Mouse (Mus musculus): ENCODE results near the gene Nfatc4. TPM values are rescaled to one million over a fixed set of nuclear protein-coding genes. Genes with fewer than 3 reads are reported as not detected.
A peak's percentile ranks its signal among the peaks of the same experiment; 100 is the strongest.

Nfatc4 gene
- polyA plus RNA-seq, 1 experiment from 2014 or later: 21.1 TPM

DNA sequence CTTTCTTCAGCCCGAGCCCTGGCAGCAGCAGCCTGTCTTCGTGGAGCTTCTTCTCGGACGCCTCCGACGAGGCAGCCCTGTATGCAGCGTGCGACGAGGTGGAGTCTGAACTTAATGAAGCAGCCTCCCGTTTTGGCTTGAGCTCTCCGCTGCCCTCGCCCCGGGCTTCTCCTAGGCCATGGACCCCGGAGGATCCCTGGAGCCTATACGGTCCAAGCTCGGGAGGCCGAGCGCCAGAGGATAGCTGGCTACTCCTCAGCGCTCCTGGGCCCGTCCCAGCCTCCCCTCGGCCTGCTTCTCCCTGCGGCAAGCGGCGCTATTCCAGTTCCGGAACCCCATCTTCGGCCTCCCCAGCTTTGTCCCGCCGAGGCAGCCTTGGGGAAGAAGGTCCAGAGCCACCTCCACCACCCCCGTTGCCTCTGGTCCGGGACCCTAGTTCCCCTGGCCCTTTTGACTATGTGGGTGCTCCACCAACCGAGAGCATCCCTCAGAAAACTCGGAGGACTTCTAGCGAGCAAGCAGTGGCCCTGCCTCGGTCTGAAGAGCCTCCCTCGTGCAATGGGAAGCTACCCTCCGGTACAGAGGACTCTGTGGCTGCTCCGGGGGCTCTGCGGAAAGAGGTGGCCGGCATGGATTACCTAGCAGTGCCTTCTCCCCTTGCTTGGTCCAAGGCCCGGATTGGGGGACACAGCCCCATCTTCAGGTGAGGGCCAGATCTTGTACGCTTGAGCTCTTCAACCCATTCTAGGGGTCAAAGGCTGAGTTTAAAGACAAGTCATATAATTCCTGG, 3.8 kb downstream of the Nfatc4 start:
- WGBS: 30% methylated on average over 41 of the region's 41 CpGs
- Histone ChIP-seq H3K36me3 (ENCODE audit: control insufficient read depth, insufficient read depth, low read length) (no peaks in the 10 kb centered on the region), H3K27me3 (replicated peaks; ENCODE audit: control insufficient read depth, insufficient read depth, low read length) (peaks cover 9% of the 10 kb centered on the region; the same call in 1 of the 2 replicates), H3K4me3 (ENCODE audit: low read length) (peak overlapping the region; percentile 67), H3K9ac (ENCODE audit: low read depth, low read length) (peak overlapping the region; percentile 83), H3K27ac (ENCODE audit: low read length) (no peak overlapping the region; the same call in 1 of the 2 replicates), H3K4me2 (ENCODE audit: low read depth, low read length) (peak overlapping the region; percentile 95), H3K4me1 (ENCODE audit: control insufficient read depth, insufficient read depth, low read length) (peaks cover 26% of the 10 kb centered on the region), H3K9me3 (ENCODE audit: control insufficient read depth, low read length) (no peaks in the 10 kb centered on the region)
- ATAC-seq: no peak

DNA sequence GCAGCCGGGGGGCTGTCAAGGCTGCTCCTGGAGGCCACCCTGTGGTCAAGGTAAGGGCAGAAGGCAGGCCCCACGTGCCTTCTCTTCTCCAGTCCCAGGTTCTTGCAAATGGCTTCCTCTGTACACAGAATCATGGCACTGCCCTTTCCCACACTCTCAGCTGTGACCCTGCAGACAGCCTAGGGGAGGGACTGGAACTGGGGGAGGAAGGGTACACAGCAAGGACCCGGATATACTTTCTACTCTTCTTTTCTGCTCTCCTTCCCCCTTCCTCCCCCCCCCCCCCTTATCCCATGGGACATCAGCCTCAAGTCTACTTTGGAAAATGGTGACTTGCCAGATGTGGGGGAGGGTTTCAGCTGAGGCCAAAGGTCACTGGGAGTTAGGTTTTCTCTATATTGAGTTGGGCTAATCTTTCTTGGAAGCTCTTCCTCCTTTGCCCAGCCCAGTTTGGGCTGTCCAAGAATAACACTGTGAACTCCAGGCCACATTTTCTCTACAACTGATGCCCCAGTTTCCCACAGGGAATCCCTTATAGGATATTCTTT, 5.8 kb downstream of the Nfatc4 start:
- no peaks in the 10 kb centered on the region for H3K36me3 ChIP-seq (ENCODE audit: control insufficient read depth, insufficient read depth, low read length)
- H3K4me2 ChIP-seq (ENCODE audit: low read depth, low read length): no peak overlapping the region
- no peaks in the 10 kb centered on the region for H3K9me3 ChIP-seq (ENCODE audit: control insufficient read depth, low read length)
- ATAC-seq: no peak
- WGBS: 46% methylated on average over 3 of the region's 3 CpGs
- peaks cover 9% of the 10 kb centered on the region; the same call in 1 of the 2 replicates for H3K27me3 ChIP-seq (replicated peaks; ENCODE audit: control insufficient read depth, insufficient read depth, low read length)
- H3K4me1 ChIP-seq (ENCODE audit: control insufficient read depth, insufficient read depth, low read length): peaks cover 24% of the 10 kb centered on the region
- H3K4me3 ChIP-seq (ENCODE audit: low read length): no peak overlapping the region
- no peak overlapping the region for H3K27ac ChIP-seq (ENCODE audit: low read length)
- no peak overlapping the region for H3K9ac ChIP-seq (ENCODE audit: low read depth, low read length)

DNA sequence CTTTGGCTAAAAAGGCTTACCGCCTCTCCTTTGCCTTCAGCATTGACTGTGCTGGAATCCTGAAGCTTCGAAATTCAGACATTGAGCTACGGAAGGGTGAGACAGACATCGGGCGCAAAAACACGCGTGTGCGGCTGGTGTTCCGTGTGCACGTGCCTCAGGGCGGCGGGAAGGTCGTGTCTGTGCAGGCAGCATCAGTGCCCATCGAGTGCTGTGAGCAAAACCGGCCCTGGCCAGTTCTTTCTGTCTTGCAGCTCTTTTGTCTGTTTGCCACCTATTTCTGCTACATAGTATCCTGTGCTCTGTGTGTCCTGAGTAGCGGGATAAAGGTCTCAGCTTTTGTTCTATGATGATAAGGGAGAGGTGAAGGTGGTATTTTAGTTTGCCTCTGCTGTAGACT, 6.9 kb downstream of the Nfatc4 start:
- WGBS: 90% methylated on average over 16 of the region's 16 CpGs
- H3K36me3 ChIP-seq (ENCODE audit: control insufficient read depth, insufficient read depth, low read length): no peaks in the 10 kb centered on the region
- H3K4me2 ChIP-seq (ENCODE audit: low read depth, low read length): no peak overlapping the region
- no peak for ATAC-seq
- no peaks in the 10 kb centered on the region for H3K9me3 ChIP-seq (ENCODE audit: control insufficient read depth, low read length)
- H3K27ac ChIP-seq (ENCODE audit: low read length): no peak overlapping the region
- H3K27me3 ChIP-seq (replicated peaks; ENCODE audit: control insufficient read depth, insufficient read depth, low read length): peaks cover 9% of the 10 kb centered on the region; the same call in 1 of the 2 replicates
- peaks cover 23% of the 10 kb centered on the region for H3K4me1 ChIP-seq (ENCODE audit: control insufficient read depth, insufficient read depth, low read length)
- no peak overlapping the region for H3K9ac ChIP-seq (ENCODE audit: low read depth, low read length)
- no peak overlapping the region for H3K4me3 ChIP-seq (ENCODE audit: low read length)

DNA sequence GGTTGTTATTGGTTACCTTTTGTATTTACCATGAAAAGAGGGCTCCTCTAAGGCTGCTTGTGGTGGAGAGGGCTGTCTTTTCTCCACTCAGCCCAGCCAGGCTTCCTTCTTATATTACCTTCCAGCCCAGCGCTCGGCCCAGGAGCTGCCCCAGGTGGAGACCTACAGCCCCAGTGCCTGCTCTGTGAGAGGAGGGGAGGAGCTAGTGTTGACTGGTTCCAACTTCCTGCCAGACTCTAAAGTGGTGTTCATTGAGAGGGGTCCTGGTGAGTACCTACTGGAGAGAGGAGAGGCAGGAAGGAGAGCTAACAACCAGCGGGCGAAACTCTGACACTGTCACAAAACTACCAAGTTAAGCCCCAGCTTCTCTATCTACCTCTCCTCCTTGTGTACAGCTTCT, 7.4 kb downstream of the Nfatc4 start:
- Histone ChIP-seq H3K9ac (ENCODE audit: low read depth, low read length) (no peak overlapping the region), H3K4me1 (ENCODE audit: control insufficient read depth, insufficient read depth, low read length) (peaks cover 20% of the 10 kb centered on the region), H3K4me2 (ENCODE audit: low read depth, low read length) (no peak overlapping the region), H3K36me3 (ENCODE audit: control insufficient read depth, insufficient read depth, low read length) (no peaks in the 10 kb centered on the region), H3K4me3 (ENCODE audit: low read length) (no peak overlapping the region), H3K27ac (ENCODE audit: low read length) (no peak overlapping the region), H3K9me3 (ENCODE audit: control insufficient read depth, low read length) (no peaks in the 10 kb centered on the region), H3K27me3 (replicated peaks; ENCODE audit: control insufficient read depth, insufficient read depth, low read length) (0 out of 2 replicates have a peak, but pooled peaks cover 7% of the 10 kb centered on the region)
- WGBS: 71% methylated on average over 4 of the region's 4 CpGs
- no peak for ATAC-seq

DNA sequence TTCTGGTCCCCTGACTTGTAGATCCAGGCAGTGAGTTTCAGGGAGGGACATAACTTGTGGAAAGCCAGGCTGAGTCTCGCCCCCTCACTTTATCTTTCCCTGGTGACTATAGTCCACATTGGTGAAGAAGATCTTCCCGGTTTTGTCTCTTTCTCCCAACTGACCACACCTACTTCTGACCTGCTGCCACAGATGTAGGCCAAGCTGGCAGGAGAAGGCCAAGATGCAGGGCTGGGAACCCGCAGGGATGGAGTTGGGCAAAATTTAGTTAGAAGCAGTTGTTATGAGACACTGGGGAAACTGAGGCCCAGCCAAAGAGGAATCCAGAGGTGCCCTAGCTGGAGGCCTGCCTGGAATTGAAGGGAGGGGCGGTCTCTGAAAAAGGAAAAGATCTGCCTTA, 10.2 kb downstream of the Nfatc4 start:
- Histone ChIP-seq H3K4me2 (ENCODE audit: low read depth, low read length) (no peak overlapping the region), H3K36me3 (ENCODE audit: control insufficient read depth, insufficient read depth, low read length) (no peaks in the 10 kb centered on the region), H3K9ac (ENCODE audit: low read depth, low read length) (no peak overlapping the region), H3K27ac (ENCODE audit: low read length) (no peak overlapping the region), H3K4me1 (ENCODE audit: control insufficient read depth, insufficient read depth, low read length) (peaks cover 9% of the 10 kb centered on the region), H3K9me3 (ENCODE audit: control insufficient read depth, low read length) (no peaks in the 10 kb centered on the region), H3K4me3 (ENCODE audit: low read length) (no peak overlapping the region), H3K27me3 (replicated peaks; ENCODE audit: control insufficient read depth, insufficient read depth, low read length) (no peaks in the 10 kb centered on the region)
- WGBS: 78% methylated on average over 4 of the region's 4 CpGs
- no peak for ATAC-seq

DNA sequence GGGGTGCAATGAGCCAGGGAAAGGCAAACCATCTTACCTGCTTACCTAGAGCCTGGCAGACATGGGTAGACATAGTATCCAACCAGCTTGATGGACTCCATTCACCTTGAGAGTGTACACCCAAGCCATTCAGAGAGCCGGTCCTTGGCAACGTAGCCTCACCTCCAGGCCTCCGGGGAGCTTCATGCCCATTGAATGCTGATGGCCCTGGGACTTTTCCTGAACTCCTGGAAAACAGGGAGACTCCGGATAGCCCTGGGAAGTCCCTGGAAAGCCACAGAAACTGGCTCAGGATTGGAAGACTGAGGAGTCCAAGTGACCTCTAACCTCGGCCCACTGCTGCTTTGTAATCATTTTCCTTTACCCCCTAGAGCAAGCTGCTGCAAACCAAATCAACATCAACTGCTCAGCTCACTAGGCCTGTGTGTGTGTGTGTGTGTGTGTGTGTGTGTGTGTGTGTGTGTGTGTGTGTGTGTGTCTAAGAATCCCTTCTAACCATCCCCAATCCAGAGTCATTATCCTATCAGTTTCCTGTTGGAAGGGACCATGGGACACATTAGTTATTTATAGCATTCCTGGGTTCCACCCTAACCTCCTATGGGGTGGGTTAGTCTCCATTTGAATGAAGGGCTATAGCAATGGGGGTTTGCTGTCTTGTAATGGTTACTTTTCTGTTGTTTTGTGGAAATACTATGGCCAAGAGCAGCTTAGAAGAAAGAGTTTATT, 12.0 kb downstream of the Nfatc4 start:
- Histone ChIP-seq H3K9ac (ENCODE audit: low read depth, low read length) (no peak overlapping the region), H3K4me1 (ENCODE audit: control insufficient read depth, insufficient read depth, low read length) (no peaks in the 10 kb centered on the region), H3K4me2 (ENCODE audit: low read depth, low read length) (no peak overlapping the region), H3K27ac (ENCODE audit: low read length) (no peak overlapping the region), H3K9me3 (ENCODE audit: control insufficient read depth, low read length) (no peaks in the 10 kb centered on the region), H3K4me3 (ENCODE audit: low read length) (no peak overlapping the region), H3K27me3 (replicated peaks; ENCODE audit: control insufficient read depth, insufficient read depth, low read length) (no peaks in the 10 kb centered on the region), H3K36me3 (ENCODE audit: control insufficient read depth, insufficient read depth, low read length) (no peaks in the 10 kb centered on the region)
- 80% methylated on average over 5 of the region's 5 CpGs for WGBS
- ATAC-seq: no peak

DNA sequence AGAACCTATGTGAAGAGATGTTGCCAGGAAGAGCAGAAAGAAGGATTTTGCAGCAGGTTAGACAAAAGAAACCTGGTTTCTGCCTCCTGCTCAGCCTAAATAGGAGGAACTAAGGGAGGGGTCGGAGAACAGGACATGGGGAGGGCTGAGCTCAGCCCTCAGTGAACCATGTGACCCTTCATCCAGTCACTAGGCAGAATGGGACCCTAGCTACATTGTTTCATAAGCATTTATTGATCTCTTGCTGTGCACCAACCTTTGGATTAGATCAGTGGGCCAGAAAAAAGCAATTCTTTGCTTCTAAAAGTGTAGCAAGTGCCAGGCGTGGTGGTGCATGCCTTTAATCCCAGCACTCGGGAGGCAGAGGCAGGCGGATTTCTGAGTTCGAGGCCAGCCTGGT, 15.4 kb downstream of the Nfatc4 start:
- no peaks in the 10 kb centered on the region for H3K27me3 ChIP-seq (replicated peaks; ENCODE audit: control insufficient read depth, insufficient read depth, low read length)
- H3K4me1 ChIP-seq (ENCODE audit: control insufficient read depth, insufficient read depth, low read length): no peaks in the 10 kb centered on the region
- H3K27ac ChIP-seq (ENCODE audit: low read length): no peak overlapping the region
- 82% methylated on average over 5 of the region's 5 CpGs for WGBS
- no peak overlapping the region for H3K4me3 ChIP-seq (ENCODE audit: low read length)
- ATAC-seq: no peak
- no peaks in the 10 kb centered on the region for H3K9me3 ChIP-seq (ENCODE audit: control insufficient read depth, low read length)
- no peak overlapping the region for H3K4me2 ChIP-seq (ENCODE audit: low read depth, low read length)
- no peak overlapping the region for H3K9ac ChIP-seq (ENCODE audit: low read depth, low read length)
- no peaks in the 10 kb centered on the region for H3K36me3 ChIP-seq (ENCODE audit: control insufficient read depth, insufficient read depth, low read length)

DNA sequence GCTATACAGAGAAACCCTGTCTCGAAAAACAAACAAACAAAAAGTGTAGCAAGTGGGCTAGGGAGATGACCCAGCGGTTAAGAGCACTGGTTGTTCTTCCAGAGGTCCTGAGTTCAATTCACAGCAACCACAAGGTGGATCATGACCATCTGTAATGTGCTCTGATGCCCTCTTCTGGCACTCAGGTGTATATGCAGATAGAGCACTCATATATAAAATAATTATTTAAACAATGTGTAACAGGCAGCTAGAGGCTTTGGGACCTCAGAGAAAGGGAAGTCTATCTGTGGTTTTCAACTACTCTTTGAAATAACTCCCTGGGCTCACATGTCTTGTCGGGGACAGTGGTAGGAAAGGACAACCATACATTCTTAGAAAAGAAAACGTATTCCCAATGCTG, 15.8 kb downstream of the Nfatc4 start:
- H3K4me2 ChIP-seq (ENCODE audit: low read depth, low read length): no peak overlapping the region
- H3K4me3 ChIP-seq (ENCODE audit: low read length): no peak overlapping the region
- no peaks in the 10 kb centered on the region for H3K4me1 ChIP-seq (ENCODE audit: control insufficient read depth, insufficient read depth, low read length)
- no peak overlapping the region for H3K27ac ChIP-seq (ENCODE audit: low read length)
- H3K9me3 ChIP-seq (ENCODE audit: control insufficient read depth, low read length): no peaks in the 10 kb centered on the region
- ATAC-seq: no peak
- no peaks in the 10 kb centered on the region for H3K27me3 ChIP-seq (replicated peaks; ENCODE audit: control insufficient read depth, insufficient read depth, low read length)
- no peaks in the 10 kb centered on the region for H3K36me3 ChIP-seq (ENCODE audit: control insufficient read depth, insufficient read depth, low read length)
- 86% methylated on average over 4 of the region's 4 CpGs for WGBS
- H3K9ac ChIP-seq (ENCODE audit: low read depth, low read length): no peak overlapping the region

DNA sequence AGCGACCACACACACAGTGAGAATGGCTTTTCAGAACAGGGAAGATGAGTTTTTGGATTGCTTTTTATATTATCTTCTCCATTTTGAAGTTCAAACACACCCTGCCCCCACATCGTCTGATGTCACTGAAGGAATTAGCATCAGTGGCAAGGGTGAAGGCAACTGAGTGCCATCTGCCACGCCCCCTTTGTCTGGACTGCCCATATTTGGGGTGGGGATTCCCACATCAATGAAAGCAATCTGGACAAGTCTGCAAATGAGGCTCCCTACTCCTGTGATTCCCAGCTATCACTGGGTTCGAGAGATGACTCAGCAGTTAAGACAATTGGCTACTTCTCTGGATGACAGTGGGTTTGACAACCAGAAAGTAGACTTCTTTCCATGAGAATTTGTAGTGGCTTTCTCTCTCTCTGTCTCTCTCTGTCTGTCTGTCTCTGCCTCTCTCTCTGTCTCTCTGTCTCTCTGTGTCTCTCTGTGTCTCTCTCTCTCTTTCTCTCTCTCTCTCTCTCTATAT, 18.0 kb downstream of the Nfatc4 start:
- Histone ChIP-seq H3K27ac (ENCODE audit: low read length) (no peak overlapping the region), H3K4me3 (ENCODE audit: low read length) (no peak overlapping the region), H3K9me3 (ENCODE audit: control insufficient read depth, low read length) (no peaks in the 10 kb centered on the region), H3K9ac (ENCODE audit: low read depth, low read length) (no peak overlapping the region), H3K27me3 (replicated peaks; ENCODE audit: control insufficient read depth, insufficient read depth, low read length) (no peaks in the 10 kb centered on the region), H3K4me2 (ENCODE audit: low read depth, low read length) (no peak overlapping the region), H3K36me3 (ENCODE audit: control insufficient read depth, insufficient read depth, low read length) (no peaks in the 10 kb centered on the region), H3K4me1 (ENCODE audit: control insufficient read depth, insufficient read depth, low read length) (no peaks in the 10 kb centered on the region)
- no peak for ATAC-seq
- whole genome bisulfite sequencing: 64% methylated on average over 4 of the region's 4 CpGs
